Mouse (Mus musculus): ENCODE data around the gene Pepd. TPM values are rescaled to one million over a fixed set of nuclear protein-coding genes. Genes with fewer than 3 reads are reported as not detected.

Gene Pepd
- polyA plus RNA-seq, 1 experiment: 82.1 TPM

- no peak overlapping the region for H3ac ChIP-seq (ENCODE audit: control insufficient read depth, insufficient read length)
- H3K4me2 ChIP-seq (ENCODE audit: low read depth): no peak overlapping the region
- peaks cover 4% of the 10 kb centered on the region for H3K36me3 ChIP-seq (ENCODE audit: control insufficient read depth, insufficient read depth)
- no peak overlapping the region for H3K4me3 ChIP-seq
- H3K79me2 ChIP-seq (ENCODE audit: control insufficient read depth, insufficient read depth): no peaks in the 10 kb centered on the region
- TF ChIP-seq SRF (IDR thresholded peaks at IDR 0.05; ENCODE audit: control insufficient read depth, insufficient read length, low read depth): no peak
- no peak for TF ChIP-seq POLR2AphosphoS2 (IDR thresholded peaks at IDR 0.05; ENCODE audit: insufficient read length, low read depth)
- TF ChIP-seq REST (IDR thresholded peaks at IDR 0.05; ENCODE audit: insufficient read depth, insufficient read length): no peak
- no peak for TF ChIP-seq MAX (IDR thresholded peaks at IDR 0.05; ENCODE audit: low read depth)
- TF ChIP-seq USF1 (IDR thresholded peaks at IDR 0.05; ENCODE audit: low read depth): no peak
- no peak for TF ChIP-seq MYOG (IDR thresholded peaks at IDR 0.05; ENCODE audit: control insufficient read depth in 1 of 3, insufficient read depth in 1 of 3, insufficient read length in 2 of 3, low read depth in 2 of 3)
- TF ChIP-seq TCF3 (IDR thresholded peaks at IDR 0.05; ENCODE audit: insufficient read length, low read depth): no peak
- TF ChIP-seq MYOD1 (IDR thresholded peaks at IDR 0.05; ENCODE audit: control insufficient read depth in 1 of 3, insufficient read length in 2 of 3, low read depth in 2 of 3): no peak
- TF ChIP-seq CEBPB (IDR thresholded peaks at IDR 0.05; ENCODE audit: insufficient read depth, poor library complexity, severe bottlenecking): no peak
- TF ChIP-seq TCF12 (IDR thresholded peaks at IDR 0.05; ENCODE audit: insufficient read depth, poor library complexity, severe bottlenecking): no peak
- H3K27me3 ChIP-seq (ENCODE audit: control insufficient read depth, insufficient read depth, insufficient read length): no peaks in the 10 kb centered on the region
Measured at GRCm38 (mm10) chr7:35027801-35028420, 115.7 kb downstream of the Pepd start.

- TF ChIP-seq CEBPB (IDR thresholded peaks at IDR 0.05; ENCODE audit: insufficient read depth, poor library complexity, severe bottlenecking) (no peak), POLR2A (IDR thresholded peaks at IDR 0.05; ENCODE audit: insufficient read length, low read depth) (no peak), USF1 (IDR thresholded peaks at IDR 0.05; ENCODE audit: low read depth) (no peak), MYOD1 (IDR thresholded peaks at IDR 0.05; ENCODE audit: control insufficient read depth in 1 of 3, insufficient read length in 2 of 3, low read depth in 2 of 3) (no peak), TCF12 (IDR thresholded peaks at IDR 0.05; ENCODE audit: insufficient read depth, poor library complexity, severe bottlenecking) (no peak), MAX (IDR thresholded peaks at IDR 0.05; ENCODE audit: low read depth) (no peak), E2F4 (IDR thresholded peaks at IDR 0.05; ENCODE audit: insufficient read depth) (no peak), SRF (IDR thresholded peaks at IDR 0.05; ENCODE audit: control insufficient read depth, insufficient read length, low read depth) (no peak), MYOG (IDR thresholded peaks at IDR 0.05; ENCODE audit: control insufficient read depth in 1 of 3, insufficient read depth in 1 of 3, insufficient read length in 2 of 3, low read depth in 2 of 3) (no peak), TCF3 (IDR thresholded peaks at IDR 0.05; ENCODE audit: insufficient read length, low read depth) (no peak), POLR2AphosphoS2 (IDR thresholded peaks at IDR 0.05; ENCODE audit: insufficient read length, low read depth) (no peak), REST (IDR thresholded peaks at IDR 0.05; ENCODE audit: insufficient read depth, insufficient read length) (no peak)
Measured at GRCm38 (mm10) chr7:35028559-35028958, 116.4 kb downstream of the Pepd start.

GRCm38 (mm10) chr7:35029228-35029627 lies 117.0 kb downstream of the Pepd start:
- Histone ChIP-seq H3ac (ENCODE audit: control insufficient read depth, insufficient read length) (no peak overlapping the region), H3K27me3 (ENCODE audit: control insufficient read depth, insufficient read depth, insufficient read length) (no peaks in the 10 kb centered on the region), H3K4me3 (no peak overlapping the region), H3K4me2 (ENCODE audit: low read depth) (no peak overlapping the region), H3K36me3 (ENCODE audit: control insufficient read depth, insufficient read depth) (peaks cover 6% of the 10 kb centered on the region), H3K79me2 (ENCODE audit: control insufficient read depth, insufficient read depth) (no peaks in the 10 kb centered on the region)
- peak; percentile 19 for TF ChIP-seq POLR2AphosphoS2 (IDR thresholded peaks at IDR 0.05; ENCODE audit: insufficient read length, low read depth)
- TF ChIP-seq MAX (IDR thresholded peaks at IDR 0.05; ENCODE audit: low read depth): no peak

More at GRCm38 (mm10) chr7:35028559-35028958, 116.4 kb downstream of the Pepd start:
- Histone ChIP-seq H3K4me3 (no peak overlapping the region), H3K79me2 (ENCODE audit: control insufficient read depth, insufficient read depth) (no peaks in the 10 kb centered on the region), H3K36me3 (ENCODE audit: control insufficient read depth, insufficient read depth) (peaks cover 6% of the 10 kb centered on the region), H3ac (ENCODE audit: control insufficient read depth, insufficient read length) (no peak overlapping the region), H3K27me3 (ENCODE audit: control insufficient read depth, insufficient read depth, insufficient read length) (no peaks in the 10 kb centered on the region), H3K4me2 (ENCODE audit: low read depth) (no peak overlapping the region)

GRCm38 (mm10) chr7:35029648-35030047 lies 117.5 kb downstream of the Pepd start:
- no peaks in the 10 kb centered on the region for H3K27me3 ChIP-seq (ENCODE audit: control insufficient read depth, insufficient read depth, insufficient read length)
- no peak overlapping the region for H3ac ChIP-seq (ENCODE audit: control insufficient read depth, insufficient read length)
- peaks cover 6% of the 10 kb centered on the region for H3K36me3 ChIP-seq (ENCODE audit: control insufficient read depth, insufficient read depth)
- TF ChIP-seq MAX (IDR thresholded peaks at IDR 0.05; ENCODE audit: low read depth) (no peak), TCF3 (IDR thresholded peaks at IDR 0.05; ENCODE audit: insufficient read length, low read depth) (no peak), MYOD1 (IDR thresholded peaks at IDR 0.05; ENCODE audit: control insufficient read depth in 1 of 3, insufficient read length in 2 of 3, low read depth in 2 of 3) (no peak)
- H3K79me2 ChIP-seq (ENCODE audit: control insufficient read depth, insufficient read depth): no peaks in the 10 kb centered on the region
- no peak overlapping the region for H3K4me2 ChIP-seq (ENCODE audit: low read depth)
- no peak overlapping the region for H3K4me3 ChIP-seq

- no peak overlapping the region for H3ac ChIP-seq (ENCODE audit: control insufficient read depth, insufficient read length)
- H3K4me2 ChIP-seq (ENCODE audit: low read depth): no peak overlapping the region
- TF ChIP-seq SRF (IDR thresholded peaks at IDR 0.05; ENCODE audit: control insufficient read depth, insufficient read length, low read depth) (peak; percentile 25), E2F4 (IDR thresholded peaks at IDR 0.05; ENCODE audit: insufficient read depth) (no peak)
Measured at GRCm38 (mm10) chr7:35030567-35030966, 118.4 kb downstream of the Pepd start.

More at GRCm38 (mm10) chr7:35030567-35030966, 118.4 kb downstream of the Pepd start:
- H3K79me2 ChIP-seq (ENCODE audit: control insufficient read depth, insufficient read depth): no peaks in the 10 kb centered on the region
- no peak overlapping the region for H3K4me3 ChIP-seq
- H3K27me3 ChIP-seq (ENCODE audit: control insufficient read depth, insufficient read depth, insufficient read length): no peaks in the 10 kb centered on the region
- H3K36me3 ChIP-seq (ENCODE audit: control insufficient read depth, insufficient read depth): peaks cover 6% of the 10 kb centered on the region

All from myocyte (in vitro differentiated cells).